Mouse (Mus musculus): ENCODE results near the gene Sap18b.
A peak's percentile ranks its signal among the peaks of the same experiment; 100 is the strongest.
"Not testable (repeated sequence)": the region's sequence is repeated elsewhere in the genome, so short reads cannot be mapped to it uniquely, and the experiment has no call there.

Gene Sap18b

GRCm38 (mm10) chr8:95825162-95825561, at the start of gene Sap18b:
TSS of gene Sap18b (plus strand) at chr8:95825346.
- not testable (repeated sequence) for DNase-seq (ENCODE audit: low spot score)

- no peak for DNase-seq (ENCODE audit: low spot score)
Measured at GRCm38 (mm10) chr8:95781085-95781484, 44.1 kb upstream of the Sap18b start.

GRCm38 (mm10) chr8:95781775-95782174, 43.4 kb upstream of the Sap18b start:
- no peak for DNase-seq (ENCODE audit: low spot score)

GRCm38 (mm10) chr8:95782628-95783027, 42.5 kb upstream of the Sap18b start:
- no peak for DNase-seq (ENCODE audit: low spot score)

GRCm38 (mm10) chr8:95785591-95785990, 39.6 kb upstream of the Sap18b start:
- no peak for DNase-seq (ENCODE audit: low spot score)

DNA sequence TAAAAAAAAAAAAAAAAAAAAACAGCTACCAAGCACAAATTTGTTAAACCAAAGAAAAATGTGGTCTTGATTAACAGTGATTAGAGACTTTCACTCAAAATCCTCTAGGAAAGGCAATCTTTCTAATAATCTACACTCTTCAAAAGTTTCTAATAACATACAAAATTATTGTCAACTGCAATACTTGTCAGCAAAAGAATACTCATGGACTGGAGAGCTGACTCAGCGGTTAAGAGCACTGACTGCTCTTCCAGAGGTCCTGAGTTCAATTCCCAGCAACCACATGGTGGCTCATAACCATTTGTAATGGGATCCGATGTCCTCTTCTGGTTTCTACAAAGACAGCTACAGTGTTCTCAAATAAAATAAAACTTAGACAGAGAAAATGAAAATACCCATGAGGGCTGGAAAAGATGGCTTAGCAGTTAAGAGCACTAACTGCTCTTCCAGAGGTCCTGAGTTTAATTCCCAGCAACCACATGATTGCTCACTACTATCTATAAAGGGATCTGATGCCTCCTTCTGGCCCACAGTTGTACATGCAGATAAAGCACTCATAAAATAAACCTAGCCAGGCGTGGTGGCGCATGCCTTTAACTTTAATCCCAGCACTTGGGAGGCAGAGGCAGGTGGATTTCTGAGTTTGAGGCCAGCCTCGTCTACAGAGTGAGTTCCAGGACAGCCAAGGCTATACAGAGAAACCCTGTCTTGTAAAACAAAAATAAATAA, 29.6 kb upstream of the Sap18b start:
- DNase-seq (ENCODE audit: low spot score) = not testable (repeated sequence)

DNA sequence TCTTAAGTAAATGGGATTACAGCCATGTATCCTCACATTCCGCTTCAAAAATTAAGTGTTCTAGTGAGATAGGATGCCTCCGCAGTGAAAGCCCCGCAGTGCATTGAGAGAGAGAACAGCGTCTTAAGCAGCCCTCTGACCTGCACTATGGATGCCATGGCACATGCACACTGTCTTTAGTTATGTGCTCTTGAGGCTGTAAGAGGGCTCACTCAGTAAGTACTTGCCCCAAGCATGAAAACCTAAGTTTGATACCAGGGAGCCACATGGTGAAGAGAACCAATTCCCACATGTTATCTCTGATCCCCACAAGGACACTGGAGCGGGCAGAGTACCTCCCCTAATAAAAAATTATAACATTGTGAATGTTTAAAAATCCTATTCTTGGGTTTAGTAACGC, 26.0 kb upstream of the Sap18b start:
- DNase-seq (ENCODE audit: low spot score) = no peak

DNA sequence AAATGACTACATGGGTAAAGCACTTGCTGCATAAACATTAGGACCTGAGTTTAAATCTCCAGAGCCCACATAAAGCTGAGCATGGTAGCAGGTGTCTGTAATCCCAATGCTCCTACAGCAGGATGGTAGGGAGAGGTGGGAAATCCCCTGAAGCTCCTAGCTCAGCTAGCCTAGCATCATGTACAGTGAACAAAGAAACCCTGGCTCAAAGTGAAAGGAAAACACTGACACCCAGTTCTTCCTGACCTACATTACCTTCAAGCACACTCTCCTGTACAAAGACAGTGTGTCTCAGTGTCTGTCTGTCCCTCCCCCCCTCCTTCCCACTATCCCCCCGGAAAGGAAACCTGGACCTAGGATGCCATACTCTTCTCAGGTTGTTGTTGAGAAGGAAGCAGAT, 25.3 kb upstream of the Sap18b start:
- peak; percentile 23 for DNase-seq (ENCODE audit: low spot score)

DNA sequence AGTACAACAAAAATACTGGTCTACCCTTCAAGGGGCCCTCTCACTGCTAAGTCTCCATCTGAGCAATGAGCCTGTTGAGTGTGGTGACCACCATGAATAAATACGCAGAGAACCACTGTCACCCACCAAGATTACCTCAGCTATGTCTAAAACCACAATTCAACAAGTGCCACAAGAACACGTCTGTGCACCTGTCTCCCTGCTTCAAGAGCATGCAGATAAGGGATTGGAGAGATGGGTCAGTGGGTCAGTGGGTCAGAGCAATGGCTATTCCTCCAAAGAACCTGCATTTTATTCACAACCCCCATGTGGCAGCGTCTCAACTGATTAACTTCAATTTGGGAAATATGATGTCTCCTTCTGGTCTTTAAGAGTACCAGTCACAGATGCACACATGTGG, 24.8 kb upstream of the Sap18b start:
- DNase-seq (ENCODE audit: low spot score) = no peak

DNA sequence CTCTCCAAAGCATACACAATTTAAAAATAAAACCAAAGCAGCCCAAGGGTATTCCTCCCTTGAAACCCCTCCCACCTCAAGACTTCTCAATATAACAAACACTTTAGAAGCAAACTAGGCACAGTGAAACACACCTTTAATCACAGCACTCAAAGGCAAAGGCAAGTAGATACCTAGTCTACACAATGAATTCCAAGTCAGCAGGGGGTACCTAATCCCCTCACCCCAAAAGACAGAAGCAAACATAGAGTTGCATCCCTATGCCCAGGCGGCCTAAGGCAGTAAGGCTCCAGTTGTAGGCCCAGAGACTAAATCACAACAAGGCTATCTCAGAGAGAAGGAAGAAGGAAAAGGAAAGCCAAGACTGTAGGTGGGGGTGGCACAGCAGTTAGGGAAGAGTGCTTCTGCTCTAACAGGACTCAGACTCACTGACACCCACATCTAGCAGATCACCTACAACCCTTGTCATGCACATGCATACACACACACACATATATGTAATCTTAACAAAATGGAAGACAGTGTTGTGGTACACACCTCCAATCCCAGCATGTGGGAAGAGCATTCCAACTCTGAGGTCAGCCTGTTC, 23.6 kb upstream of the Sap18b start:
- DNase-seq (ENCODE audit: low spot score) = no peak

GRCm38 (mm10) chr8:95802231-95802630, 22.9 kb upstream of the Sap18b start:
- no peak for DNase-seq (ENCODE audit: low spot score)

- no peak for DNase-seq (ENCODE audit: low spot score)
Measured at GRCm38 (mm10) chr8:95805482-95805881, 19.7 kb upstream of the Sap18b start.

DNA sequence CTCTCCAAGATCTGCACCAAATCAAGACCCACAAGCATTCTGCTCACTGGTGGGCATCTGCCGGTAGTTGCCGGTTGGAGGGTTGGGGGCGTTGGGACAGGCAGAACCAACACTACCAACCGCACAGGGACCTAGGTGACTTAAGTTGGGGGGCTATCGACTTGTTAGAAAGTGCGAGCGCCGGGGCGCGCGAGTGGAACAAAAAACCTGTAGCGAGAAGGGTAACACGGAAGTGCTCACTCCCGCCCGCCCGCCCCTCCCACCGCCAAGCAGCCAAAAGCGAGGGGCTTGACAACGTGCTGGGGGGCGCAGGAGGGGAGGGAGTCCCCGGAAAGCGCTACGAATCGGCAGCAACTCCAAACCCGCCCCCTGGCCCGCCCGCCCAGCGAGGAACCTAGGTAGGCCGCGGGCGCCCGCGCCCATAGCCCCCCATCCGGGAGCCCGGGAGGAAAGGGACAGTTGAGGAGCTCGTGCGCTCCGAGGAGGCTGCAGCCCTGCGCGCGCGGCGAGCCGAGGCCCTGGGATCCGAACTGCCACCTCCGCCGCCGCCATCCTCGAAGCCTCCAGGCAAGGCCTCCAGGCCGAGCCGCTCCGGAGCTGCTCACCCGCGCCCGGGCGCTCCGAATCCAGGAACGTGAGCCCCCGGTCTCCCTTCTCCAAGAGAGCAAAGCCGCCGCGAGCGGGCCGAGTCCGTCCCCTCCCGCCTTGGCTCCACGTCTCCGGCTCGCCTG, 18.5 kb upstream of the Sap18b start:
- peak; percentile 52 for DNase-seq (ENCODE audit: low spot score)

- DNase-seq (ENCODE audit: low spot score) = peak; percentile 99
Measured at GRCm38 (mm10) chr8:95807331-95807843, 17.8 kb upstream of the Sap18b start, which contains the start of gene Cnot1. TSS of gene Cnot1 (minus strand) at chr8:95807464.

DNA sequence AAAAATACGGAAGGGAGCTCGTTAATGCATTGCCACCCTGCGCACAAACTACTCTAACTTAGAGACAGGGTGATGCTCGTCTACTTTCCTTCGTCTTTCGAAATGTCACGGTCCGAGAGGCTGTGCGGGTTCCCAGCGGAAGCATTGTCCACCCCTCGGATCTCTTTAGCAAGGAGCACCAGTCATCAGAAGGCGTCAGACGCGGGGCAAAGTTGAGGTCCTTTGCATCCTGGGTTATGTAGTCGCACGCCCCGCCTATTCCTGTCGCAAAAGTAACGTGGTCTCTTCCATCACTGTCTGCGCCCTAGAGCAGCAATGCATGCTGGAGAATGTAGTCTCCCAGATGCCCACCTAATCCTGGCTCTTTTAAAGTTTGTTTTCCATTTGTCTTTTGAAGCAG, 17.3 kb upstream of the Sap18b start:
- DNase-seq (ENCODE audit: low spot score) = peak; percentile 96

- DNase-seq (ENCODE audit: low spot score) = no peak
Measured at GRCm38 (mm10) chr8:95808631-95809030, 16.5 kb upstream of the Sap18b start.

GRCm38 (mm10) chr8:95809116-95809515, 16.0 kb upstream of the Sap18b start:
- no peak for DNase-seq (ENCODE audit: low spot score)

DNA sequence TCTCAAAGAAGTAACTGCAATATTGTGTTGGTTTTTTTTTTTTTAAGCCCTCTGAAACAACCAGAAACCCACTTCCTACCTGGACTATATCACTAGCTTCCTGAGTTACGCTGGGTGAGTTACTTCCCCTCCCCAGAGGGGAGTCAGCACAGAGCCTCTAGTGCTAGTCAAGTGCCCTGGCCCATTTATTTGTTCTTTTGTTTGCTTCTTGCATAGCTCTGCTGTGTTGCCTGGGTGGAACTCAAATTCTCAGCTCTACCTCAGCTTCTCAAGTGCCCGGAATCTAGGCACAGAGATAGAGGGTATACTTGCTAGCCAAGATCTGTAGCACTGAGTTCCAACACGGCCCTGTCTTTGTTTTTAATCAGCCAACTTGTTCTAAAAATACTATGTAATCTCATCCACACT, 15.0 kb upstream of the Sap18b start:
- DNase-seq (ENCODE audit: low spot score) = no peak

- DNase-seq (ENCODE audit: low spot score) = no peak
Measured at GRCm38 (mm10) chr8:95816044-95816708, 9.0 kb upstream of the Sap18b start.

GRCm38 (mm10) chr8:95817597-95817996, 7.5 kb upstream of the Sap18b start:
- no peak for DNase-seq (ENCODE audit: low spot score)

- DNase-seq (ENCODE audit: low spot score) = no peak
Measured at GRCm38 (mm10) chr8:95818211-95818610, 6.9 kb upstream of the Sap18b start.

- no peak for DNase-seq (ENCODE audit: low spot score)
Measured at GRCm38 (mm10) chr8:95821266-95821665, 3.9 kb upstream of the Sap18b start.
